Mouse (Mus musculus): Measurements from ENCODE around the gene Sept14. TPM values are rescaled to one million over a fixed set of nuclear protein-coding genes. Genes with fewer than 3 reads are reported as not detected.
A peak's percentile ranks its signal among the peaks of the same experiment; 100 is the strongest.

Sept14 gene
- polyA plus RNA-seq, 1 experiment from 2014 or later = not detected

DNA sequence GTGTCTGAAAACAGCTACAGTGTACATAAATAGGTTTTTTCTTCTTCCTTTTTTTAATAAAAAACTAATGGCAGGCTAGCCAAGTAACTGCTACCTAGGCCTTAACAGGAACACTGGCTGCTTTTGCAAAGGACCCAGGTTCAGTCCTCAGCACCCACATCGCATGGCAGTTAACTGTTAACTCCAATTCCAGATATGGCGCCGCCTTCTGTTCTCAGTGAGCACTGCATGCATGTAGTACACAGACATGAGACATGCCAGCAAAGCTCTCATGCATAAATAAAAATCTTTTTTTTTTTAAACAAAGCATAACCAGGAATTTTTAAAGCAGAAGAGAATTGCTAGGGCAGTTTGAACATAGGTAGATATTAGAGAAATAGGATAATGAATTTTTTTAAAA, 11.9 kb upstream of the Sept14 start:
- ATAC-seq (no peak), DNase-seq (ENCODE audit: low spot score) (no peak)
- Histone ChIP-seq H3K9me3 (ENCODE audit: low read length) (no peaks in the 10 kb centered on the region), H3K4me1 (ENCODE audit: insufficient read depth, low read depth, low read length) (peaks cover 7% of the 10 kb centered on the region; the same call in 1 of the 2 replicates), H3K9ac (replicated peaks; ENCODE audit: low read depth) (no peak overlapping the region), H3K27ac (ENCODE audit: low read length) (no peak overlapping the region), H3K4me2 (replicated peaks; ENCODE audit: low read depth, low read length) (no peak overlapping the region), H3K4me3 (ENCODE audit: low read depth, low read length) (no peak overlapping the region), H3K27me3 (replicated peaks; ENCODE audit: insufficient read depth, low read length) (no peaks in the 10 kb centered on the region), H3K36me3 (ENCODE audit: insufficient read depth, low read length) (peaks cover 15% of the 10 kb centered on the region; the same call in 1 of the 2 replicates)
- TF ChIP-seq CTCF (IDR thresholded peaks at IDR 0.05) (peak; percentile 24; the same call in 1 of the 2 replicates), EP300 (IDR thresholded peaks at IDR 0.05) (no peak)
- WGBS = 87% methylated on average over 3 of the region's 3 CpGs

DNA sequence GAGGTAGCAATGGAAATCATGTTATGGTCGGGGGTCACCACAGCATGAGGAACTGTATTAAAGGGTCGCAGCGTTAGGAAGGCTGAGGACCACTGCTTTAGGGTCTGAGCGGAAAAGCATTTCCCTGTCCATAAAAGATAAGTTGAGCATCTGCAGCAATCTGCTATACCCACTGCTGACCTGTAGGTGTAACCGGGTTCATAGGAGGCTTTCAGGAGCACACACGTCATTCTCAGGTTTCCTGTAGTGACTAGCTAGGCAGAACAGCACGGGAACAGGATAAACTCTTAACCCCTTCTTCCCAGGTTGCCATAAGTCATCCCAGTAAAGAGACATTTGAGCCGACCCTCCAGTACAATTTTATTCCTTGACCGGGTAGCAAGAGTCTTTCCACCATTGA, 8.7 kb upstream of the Sept14 start:
- WGBS = 80% methylated on average over 9 of the region's 9 CpGs
- no peak overlapping the region for H3K4me3 ChIP-seq (ENCODE audit: low read depth, low read length)
- H3K4me2 ChIP-seq (replicated peaks; ENCODE audit: low read depth, low read length) = no peak overlapping the region
- H3K27ac ChIP-seq (ENCODE audit: low read length) = no peak overlapping the region
- no peaks in the 10 kb centered on the region for H3K27me3 ChIP-seq (replicated peaks; ENCODE audit: insufficient read depth, low read length)
- no peak for ATAC-seq
- no peaks in the 10 kb centered on the region for H3K9me3 ChIP-seq (ENCODE audit: low read length)
- H3K9ac ChIP-seq (replicated peaks; ENCODE audit: low read depth) = no peak overlapping the region
- peaks cover 7% of the 10 kb centered on the region; the same call in 1 of the 2 replicates for H3K4me1 ChIP-seq (ENCODE audit: insufficient read depth, low read depth, low read length)
- H3K36me3 ChIP-seq (ENCODE audit: insufficient read depth, low read length) = peaks cover 15% of the 10 kb centered on the region; the same call in 1 of the 2 replicates
- TF ChIP-seq EP300 (IDR thresholded peaks at IDR 0.05) (no peak), CTCF (IDR thresholded peaks at IDR 0.05) (peak; percentile 6; the same call in 1 of the 2 replicates)
- no peak for DNase-seq (ENCODE audit: low spot score)

- Histone ChIP-seq H3K36me3 (ENCODE audit: insufficient read depth, low read length) (peaks cover 15% of the 10 kb centered on the region; the same call in 1 of the 2 replicates), H3K4me1 (ENCODE audit: insufficient read depth, low read depth, low read length) (peaks cover 7% of the 10 kb centered on the region; the same call in 1 of the 2 replicates), H3K27me3 (replicated peaks; ENCODE audit: insufficient read depth, low read length) (no peaks in the 10 kb centered on the region), H3K27ac (ENCODE audit: low read length) (peak within 1 kb of the TSS; percentile 80), H3K9ac (replicated peaks; ENCODE audit: low read depth) (peak within 1 kb of the TSS; percentile 80), H3K9me3 (ENCODE audit: low read length) (no peaks in the 10 kb centered on the region), H3K4me2 (replicated peaks; ENCODE audit: low read depth, low read length) (peak within 1 kb of the TSS; percentile 73), H3K4me3 (ENCODE audit: low read depth, low read length) (peak within 1 kb of the TSS; percentile 84)
- TF ChIP-seq CTCF (IDR thresholded peaks at IDR 0.05) (no peak), EP300 (IDR thresholded peaks at IDR 0.05) (no peak)
- WGBS = under 1% methylated on average over 33 of the region's 33 CpGs
- ATAC-seq (peak; percentile 99), DNase-seq (ENCODE audit: low spot score) (peak; percentile 98)
Measured at GRCm38 (mm10) chr5:129715326-129715861, 7.1 kb upstream of the Sept14 start, which contains the start of gene Mrps17. TSS of gene Mrps17 (plus strand) at chr5:129715497.

GRCm38 (mm10) chr5:129703368-129703767, 4.9 kb downstream of the Sept14 start:
- no peak for TF ChIP-seq EP300 (IDR thresholded peaks at IDR 0.05)
- no peak for TF ChIP-seq CTCF (IDR thresholded peaks at IDR 0.05)
- Histone ChIP-seq H3K36me3 (ENCODE audit: insufficient read depth, low read length) (no peaks in the 10 kb centered on the region), H3K4me1 (ENCODE audit: insufficient read depth, low read depth, low read length) (no peaks in the 10 kb centered on the region), H3K27ac (ENCODE audit: low read length) (no peak overlapping the region), H3K9me3 (ENCODE audit: low read length) (no peaks in the 10 kb centered on the region), H3K4me3 (ENCODE audit: low read depth, low read length) (no peak overlapping the region), H3K9ac (replicated peaks; ENCODE audit: low read depth) (no peak overlapping the region), H3K27me3 (replicated peaks; ENCODE audit: insufficient read depth, low read length) (no peaks in the 10 kb centered on the region), H3K4me2 (replicated peaks; ENCODE audit: low read depth, low read length) (no peak overlapping the region)
- peak; percentile 35 for DNase-seq (ENCODE audit: low spot score)
- ATAC-seq = no peak

GRCm38 (mm10) chr5:129701706-129702105, 6.6 kb downstream of the Sept14 start:
- no peaks in the 10 kb centered on the region for H3K4me1 ChIP-seq (ENCODE audit: insufficient read depth, low read depth, low read length)
- ATAC-seq (no peak), DNase-seq (ENCODE audit: low spot score) (no peak)
- WGBS = 79% methylated on average over 1 of the region's 1 CpGs
- H3K4me3 ChIP-seq (ENCODE audit: low read depth, low read length) = no peak overlapping the region
- no peaks in the 10 kb centered on the region for H3K27me3 ChIP-seq (replicated peaks; ENCODE audit: insufficient read depth, low read length)
- H3K9me3 ChIP-seq (ENCODE audit: low read length) = no peaks in the 10 kb centered on the region
- H3K4me2 ChIP-seq (replicated peaks; ENCODE audit: low read depth, low read length) = no peak overlapping the region
- no peak overlapping the region for H3K27ac ChIP-seq (ENCODE audit: low read length)
- no peak overlapping the region for H3K9ac ChIP-seq (replicated peaks; ENCODE audit: low read depth)
- TF ChIP-seq EP300 (IDR thresholded peaks at IDR 0.05) = no peak
- no peak for TF ChIP-seq CTCF (IDR thresholded peaks at IDR 0.05)
- H3K36me3 ChIP-seq (ENCODE audit: insufficient read depth, low read length) = no peaks in the 10 kb centered on the region

DNA sequence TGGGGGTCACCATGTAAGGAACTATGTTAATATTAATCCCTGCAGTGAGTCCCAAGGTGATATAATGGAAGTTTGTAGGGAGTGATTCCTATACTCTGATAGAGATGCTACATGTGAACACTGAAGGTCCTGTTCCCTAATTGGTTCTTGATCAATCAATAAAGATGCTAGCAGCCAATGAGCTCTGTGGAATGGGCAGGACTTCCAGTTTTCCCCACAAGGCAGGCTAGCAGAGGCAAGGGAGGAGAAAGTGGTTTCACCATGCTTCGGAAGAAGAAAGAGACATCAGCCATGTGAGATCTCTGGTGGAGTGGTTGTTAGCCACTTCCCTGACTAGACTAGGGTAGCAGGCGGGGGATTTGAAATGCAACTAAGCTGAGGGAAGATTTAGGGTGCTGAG, 7.8 kb downstream of the Sept14 start:
- H3K27ac ChIP-seq (ENCODE audit: low read length) = no peak overlapping the region
- TF ChIP-seq CTCF (IDR thresholded peaks at IDR 0.05) = no peak
- TF ChIP-seq EP300 (IDR thresholded peaks at IDR 0.05) = no peak
- H3K9ac ChIP-seq (replicated peaks; ENCODE audit: low read depth) = no peak overlapping the region
- H3K4me2 ChIP-seq (replicated peaks; ENCODE audit: low read depth, low read length) = no peak overlapping the region
- H3K9me3 ChIP-seq (ENCODE audit: low read length) = no peaks in the 10 kb centered on the region
- ATAC-seq (no peak), DNase-seq (ENCODE audit: low spot score) (no peak)
- no peaks in the 10 kb centered on the region for H3K4me1 ChIP-seq (ENCODE audit: insufficient read depth, low read depth, low read length)
- no peaks in the 10 kb centered on the region for H3K36me3 ChIP-seq (ENCODE audit: insufficient read depth, low read length)
- H3K27me3 ChIP-seq (replicated peaks; ENCODE audit: insufficient read depth, low read length) = no peaks in the 10 kb centered on the region
- 22% methylated on average over 2 of the region's 2 CpGs for WGBS
- no peak overlapping the region for H3K4me3 ChIP-seq (ENCODE audit: low read depth, low read length)
